Mouse (Mus musculus) spleen, adult 2 months (tissue): ENCODE results near the gene Nr1h5.
A peak's percentile ranks its signal among the peaks of the same experiment; 100 is the strongest.

Experiments used
- CTCF ChIP-seq: fragments of 200-500 bp; IDR thresholded peaks from 2 replicates; pipeline ENCODE4 v1.5.1; 2011; ENCODE audit warnings: mild to moderate bottlenecking, inconsistent platforms; ENCODE audit not compliant: insufficient read depth, insufficient read length, insufficient replicate concordance; ENCODE audit errors: extremely low read depth
- POLR2A ChIP-seq: fragments of 200-500 bp; IDR thresholded peaks from 2 replicates; pipeline ENCODE4 v1.6.1; 2011; ENCODE audit warnings: low read depth, low read length, inconsistent platforms

- TF ChIP-seq CTCF (no peak), POLR2A (peak; percentile 92)
Observed at GRCm38 (mm10) chr3:102995605-102996321, 31.8 kb upstream of the Nr1h5 start, which contains the start of gene Sike1.
